Mouse (Mus musculus) small intestine, adult 2 months (tissue): ENCODE measurements around the gene 2410015M20Rik.

Source experiments
- CTCF ChIP-seq: fragments of 200-500 bp; IDR thresholded peaks from 2 replicates; pipeline ENCODE4 v1.5.1; 2012; ENCODE audit warnings: low read depth, mild to moderate bottlenecking, control low read depth, inconsistent platforms, low read length, moderate library complexity, mixed read lengths; ENCODE audit not compliant: insufficient replicate concordance, insufficient read length; ENCODE audit errors: extremely low read depth
- POLR2A ChIP-seq: fragments of 200-500 bp; IDR thresholded peaks from 2 replicates; pipeline ENCODE4 v1.6.1; 2012; ENCODE audit warnings: low read depth, mild to moderate bottlenecking, control low read depth, inconsistent platforms, low read length, moderate library complexity

DNA sequence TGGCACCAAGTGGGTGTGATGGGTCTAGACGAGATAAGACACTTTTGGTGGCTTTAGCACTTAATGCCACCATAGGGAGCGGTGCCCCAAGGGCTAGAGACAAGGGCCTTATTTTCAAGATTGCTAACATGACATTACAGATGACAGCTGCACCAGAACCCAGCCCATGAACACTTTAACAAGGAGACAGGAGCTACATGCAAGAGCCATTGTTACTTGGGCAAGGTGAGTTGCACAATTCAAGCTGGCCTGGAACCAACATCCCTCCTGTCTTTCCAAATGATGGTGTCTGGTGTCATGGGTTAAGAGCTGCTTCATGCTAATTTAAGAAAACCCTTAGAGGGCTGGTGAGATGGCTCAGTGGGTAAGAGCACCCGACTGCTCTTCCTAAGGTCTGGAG lies 50.2 kb downstream of the 2410015M20Rik start:
- TF ChIP-seq POLR2A (no peak), CTCF (no peak)
